Mouse (Mus musculus): ENCODE data around the gene Olfr456. TPM values are rescaled to one million over a fixed set of nuclear protein-coding genes. Genes with fewer than 3 reads are reported as not detected.

Olfr456 gene
- polyA plus RNA-seq, 1 experiment = not detected

DNA sequence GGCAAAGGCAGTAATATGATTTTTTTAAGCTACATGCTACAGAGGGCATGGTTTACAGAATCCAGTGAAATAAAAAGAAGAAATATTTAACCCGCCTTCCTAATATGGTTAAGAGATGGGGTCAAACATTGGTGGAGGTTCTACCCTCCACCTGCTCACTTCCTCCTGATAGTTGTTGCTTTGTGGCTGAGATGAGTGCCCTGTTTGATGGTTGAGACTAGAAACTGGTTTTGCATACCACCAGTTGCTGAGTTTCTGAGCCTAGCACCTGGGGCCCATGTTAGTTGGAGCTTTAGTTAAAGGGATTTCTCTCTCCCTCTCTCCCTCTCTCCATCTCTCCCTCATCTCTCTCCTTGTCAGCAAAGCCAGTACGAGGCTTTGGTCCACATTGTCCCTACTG is 39.6 kb downstream of the Olfr456 start:
- H3K4me1 ChIP-seq (ENCODE audit: control insufficient read depth, insufficient read depth, low read length) = no peaks in the 10 kb centered on the region
- DNase-seq = no peak
- TF ChIP-seq POLR2A (IDR thresholded peaks at IDR 0.05; ENCODE audit: borderline replicate concordance, extremely low read depth, low read depth, low read length) (no peak), CTCF (IDR thresholded peaks at IDR 0.05; ENCODE audit: insufficient read depth, low read length) (no peak)
- no peak overlapping the region for H3K4me3 ChIP-seq (replicated peaks; ENCODE audit: extremely low read depth, low read depth, low read length)
- WGBS = 74% methylated on average over 2 of the region's 2 CpGs

DNA sequence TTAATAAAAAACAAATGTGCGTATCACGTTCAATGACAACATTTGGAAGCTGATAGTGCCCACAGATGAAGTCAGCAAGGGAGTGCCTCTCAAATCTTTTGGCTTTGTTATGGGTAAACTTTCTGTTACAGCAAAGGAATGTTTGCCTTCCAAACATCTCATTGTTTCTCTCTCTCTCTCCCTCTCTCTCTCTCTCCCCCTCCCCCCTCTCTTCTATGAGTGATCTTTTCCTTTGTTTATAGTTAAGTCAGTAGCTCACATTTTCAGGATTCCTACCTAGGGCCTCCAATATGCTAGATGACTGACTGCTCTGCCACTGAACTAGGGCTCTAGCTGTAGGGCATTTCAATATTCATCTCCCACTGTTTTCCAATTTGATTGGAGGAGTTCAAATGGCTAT is 42.5 kb downstream of the Olfr456 start:
- WGBS = 29% methylated on average over 2 of the region's 2 CpGs
- Histone ChIP-seq H3K4me1 (ENCODE audit: control insufficient read depth, insufficient read depth, low read length) (no peaks in the 10 kb centered on the region), H3K4me3 (replicated peaks; ENCODE audit: extremely low read depth, low read depth, low read length) (no peak overlapping the region)
- TF ChIP-seq POLR2A (IDR thresholded peaks at IDR 0.05; ENCODE audit: borderline replicate concordance, extremely low read depth, low read depth, low read length) = no peak
- no peak for TF ChIP-seq CTCF (IDR thresholded peaks at IDR 0.05; ENCODE audit: insufficient read depth, low read length)
- no peak for DNase-seq

DNA sequence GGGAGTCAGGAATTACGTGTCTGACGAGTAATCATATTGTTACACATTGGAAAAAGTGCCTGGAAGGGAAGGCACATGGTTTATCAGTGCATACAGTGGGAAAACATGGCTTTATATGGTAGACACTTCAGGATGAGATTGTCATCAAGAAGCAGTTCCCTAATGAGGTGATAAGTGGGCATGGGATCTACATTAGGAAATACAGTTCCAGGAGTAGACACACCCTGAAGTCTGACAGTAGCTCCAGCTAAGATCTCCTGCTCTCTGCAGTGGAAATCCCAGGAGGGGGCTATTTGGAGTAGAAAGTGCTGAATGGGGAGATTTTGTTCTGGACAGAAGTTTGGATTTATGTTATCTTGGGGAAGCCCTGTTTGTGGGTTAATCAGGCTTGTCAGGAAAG is 45.6 kb downstream of the Olfr456 start:
- 45% methylated on average over 2 of the region's 2 CpGs for WGBS
- no peak for DNase-seq
- Histone ChIP-seq H3K4me3 (replicated peaks; ENCODE audit: extremely low read depth, low read depth, low read length) (no peak overlapping the region), H3K4me1 (ENCODE audit: control insufficient read depth, insufficient read depth, low read length) (no peaks in the 10 kb centered on the region)
- TF ChIP-seq POLR2A (IDR thresholded peaks at IDR 0.05; ENCODE audit: borderline replicate concordance, extremely low read depth, low read depth, low read length) (no peak), CTCF (IDR thresholded peaks at IDR 0.05; ENCODE audit: insufficient read depth, low read length) (no peak)

Other genes with a start within 250 kb of the Olfr456 start
- gene Gstk1, start 241.3 kb downstream of the Olfr456 start, polyA plus RNA-seq (2012; rRNA removed) = 39.4 and 47.4 TPM in 2 replicates
- gene Tmem139, start 225.2 kb downstream of the Olfr456 start, polyA plus RNA-seq (2012; rRNA removed) = 5.7 and 7.2 TPM in 2 replicates
- gene Casp2, start 222.2 kb downstream of the Olfr456 start, polyA plus RNA-seq (2012; rRNA removed) = 24.2 and 36.7 TPM in 2 replicates
- gene Clcn1, start 200.5 kb downstream of the Olfr456 start, polyA plus RNA-seq (2012; rRNA removed) = 0.34 and 1.5 TPM in 2 replicates
- gene Fam131b, start 162.6 kb downstream of the Olfr456 start, polyA plus RNA-seq (2012; rRNA removed) = 0.42 and 0.45 TPM in 2 replicates
- gene Zyx, start 137.6 kb downstream of the Olfr456 start, polyA plus RNA-seq (2012; rRNA removed) = 311 and 352 TPM in 2 replicates
- gene Epha1, start 113.9 kb downstream of the Olfr456 start, polyA plus RNA-seq (2012; rRNA removed) = 22.4 and 26.7 TPM in 2 replicates
- 0.63 and 0.92 TPM in 2 replicates for gene Tas2r143, start 87.0 kb downstream of the Olfr456 start, polyA plus RNA-seq (2012; rRNA removed)
- 0.50 TPM in 1 of 2 replicates, not detected in the other for gene Tas2r135, start 81.8 kb downstream of the Olfr456 start, polyA plus RNA-seq (2012; rRNA removed)
- gene Tas2r126, start 52.7 kb downstream of the Olfr456 start, polyA plus RNA-seq (2012; rRNA removed) = 0.22 TPM in 1 of 2 replicates, not detected in the other
- not detected in 2 replicates for gene Olfr458, start 22.0 kb downstream of the Olfr456 start, polyA plus RNA-seq (2012; rRNA removed)
- not detected in 2 replicates for gene Olfr457, start 10.9 kb downstream of the Olfr456 start, polyA plus RNA-seq (2012; rRNA removed)
- gene Olfr455, start 60.4 kb upstream of the Olfr456 start, polyA plus RNA-seq (2012; rRNA removed) = not detected in 2 replicates
- gene Tcaf3, start 110.5 kb upstream of the Olfr456 start, polyA plus RNA-seq (2012; rRNA removed) = not detected in 2 replicates
- 1.3 and 3.7 TPM in 2 replicates for gene Tcaf2, start 158.0 kb upstream of the Olfr456 start, polyA plus RNA-seq (2012; rRNA removed)
- gene Tcaf1, start 222.9 kb upstream of the Olfr456 start, polyA plus RNA-seq (2012; rRNA removed) = 17.6 and 25.2 TPM in 2 replicates

Measured in lung, adult 2 months (tissue).